Mouse (Mus musculus) liver, adult 2 months (tissue): ENCODE data around the gene Olfr1410. TPM values are rescaled to one million over a fixed set of nuclear protein-coding genes. Genes with fewer than 3 reads are reported as not detected.

Source experiments
- DNase-seq: peaks from one replicate; pipeline ENCODE4 v3.0.0-alpha.2; 2011; ENCODE audit warnings: low read depth, low spot score; ENCODE audit errors: extremely low read depth
- H3K27ac ChIP-seq: fragments of 200-500 bp; replicated peaks from 2 replicates; pipeline ENCODE4 v1.5.1; 2012; ENCODE audit warnings: low read depth, mild to moderate bottlenecking, control low read depth, inconsistent platforms, low read length; ENCODE audit not compliant: insufficient read depth
- H3K27me3 ChIP-seq: fragments of 200-500 bp; 2 replicates; pipeline ENCODE4 v1.6.1; 2012; ENCODE audit warnings: mild to moderate bottlenecking, moderate library complexity, low read length, inconsistent platforms; ENCODE audit not compliant: control insufficient read depth, insufficient read depth
- H3K36me3 ChIP-seq: fragments of 200-500 bp; 2 replicates; pipeline ENCODE4 v1.6.1; 2012; ENCODE audit warnings: low read length, inconsistent platforms; ENCODE audit not compliant: control insufficient read depth, insufficient read depth
- H3K4me1 ChIP-seq: fragments of 200-500 bp; 2 replicates; pipeline ENCODE4 v1.6.1; 2011; ENCODE audit warnings: low read length; ENCODE audit not compliant: control insufficient read depth, insufficient read depth
- H3K4me3 ChIP-seq: fragments of 200-500 bp; 2 replicates; pipeline ENCODE4 v1.5.1; 2011; ENCODE audit warnings: low read depth, mild to moderate bottlenecking, control low read depth, low read length, moderate library complexity; ENCODE audit not compliant: insufficient read depth
- H3K79me2 ChIP-seq: fragments of 200-500 bp; 2 replicates; pipeline ENCODE4 v1.6.1; 2012; ENCODE audit warnings: inconsistent platforms, mild to moderate bottlenecking, low read length, moderate library complexity; ENCODE audit not compliant: control insufficient read depth, insufficient read depth
- H3K9ac ChIP-seq: fragments of 200-500 bp; 2 replicates; pipeline ENCODE4 v1.6.1; 2012; ENCODE audit warnings: low read depth, mild to moderate bottlenecking, control low read depth, inconsistent platforms, low read length
- CTCF ChIP-seq: fragments of 200-500 bp; IDR thresholded peaks from 2 replicates; pipeline ENCODE4 v1.5.1; 2011; ENCODE audit warnings: low read depth, low read length, control low read depth
- POLR2A ChIP-seq: fragments of 200-500 bp; IDR thresholded peaks from 2 replicates; pipeline ENCODE4 v1.6.1; 2011; ENCODE audit warnings: low read length, control low read depth; ENCODE audit not compliant: insufficient read depth; ENCODE audit errors: extremely low read depth
- WGBS: fragments of 180-500 bp; shearing (Covaris S2); methylation state at CpG from one replicate; pipeline ENCODE4 v1.1.7; 2018; 5-methylcytosine and 5-hydroxymethylcytosine counted together
- polyA plus RNA-seq: library from polyadenylated mRNA; depleted of rRNA; stranded (reverse); fragments of >200 nt; gene quantifications from 2 replicates; pipeline ENCODE4 v1.2.3, GENCODE M21; 2012
- total RNA-seq: library from RNA; depleted of rRNA; stranded (reverse); fragments of >200 nt; gene quantifications from 2 replicates; pipeline ENCODE4 v1.2.3, GENCODE M21; 2014

Olfr1410 gene
- total and polyA plus RNA-seq, 2 experiments, result not detected

DNA sequence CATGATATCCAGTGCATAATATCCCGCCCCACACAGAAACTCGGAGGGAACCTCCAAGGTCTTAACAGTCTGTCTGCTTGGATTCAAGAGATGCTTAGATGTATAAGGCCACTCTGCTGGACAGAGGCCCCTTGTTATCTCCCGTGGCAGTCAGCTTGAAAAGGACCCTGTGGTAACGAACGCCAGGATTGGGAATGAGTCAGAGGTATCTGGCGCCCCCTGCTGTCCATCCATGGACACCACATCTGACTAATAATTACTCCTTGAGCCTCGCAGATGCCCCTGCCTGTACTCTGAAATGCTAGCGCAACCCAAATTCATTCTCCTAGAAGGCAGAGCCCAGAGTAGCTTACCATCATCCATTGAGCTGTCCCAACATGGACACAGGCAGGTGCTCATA is 42.2 kb downstream of the Olfr1410 start:
- Histone ChIP-seq H3K9ac (no peak overlapping the region), H3K27ac (no peak overlapping the region), H3K4me1 (peaks cover 3% of the 10 kb centered on the region; the same call in 1 of the 2 replicates), H3K79me2 (no peaks in the 10 kb centered on the region), H3K36me3 (no peaks in the 10 kb centered on the region), H3K4me3 (no peak overlapping the region), H3K27me3 (no peaks in the 10 kb centered on the region)
- DNase-seq, result peak; percentile 22
- WGBS, result 9% methylated on average over 8 of the region's 8 CpGs
- TF ChIP-seq POLR2A (no peak), CTCF (peak; percentile 85)

DNA sequence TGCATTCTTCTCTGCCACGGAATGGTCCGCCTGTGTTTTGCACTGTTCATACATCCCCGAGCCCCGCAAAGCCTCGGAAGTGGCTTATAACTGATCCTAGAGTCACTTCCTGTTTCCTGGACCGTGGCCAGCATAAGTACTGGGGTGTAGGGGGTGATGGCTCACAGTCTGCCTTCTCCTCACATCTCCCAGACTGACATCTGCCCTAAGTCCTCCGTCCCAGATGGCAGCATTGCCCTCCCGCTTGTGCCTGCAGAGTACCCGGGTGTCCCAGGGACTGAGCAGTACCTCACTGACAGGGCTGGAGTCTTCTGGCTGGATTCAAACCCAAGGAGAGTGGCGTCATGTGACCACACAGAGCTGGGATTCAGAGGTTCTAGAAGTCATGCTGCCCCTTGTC is 42.6 kb downstream of the Olfr1410 start:
- no peaks in the 10 kb centered on the region for H3K36me3 ChIP-seq
- peaks cover 3% of the 10 kb centered on the region; the same call in 1 of the 2 replicates for H3K4me1 ChIP-seq
- no peaks in the 10 kb centered on the region for H3K27me3 ChIP-seq
- H3K79me2 ChIP-seq, result no peaks in the 10 kb centered on the region
- no peak overlapping the region for H3K9ac ChIP-seq
- no peak overlapping the region for H3K27ac ChIP-seq
- H3K4me3 ChIP-seq, result no peak overlapping the region
- no peak for DNase-seq
- WGBS, result 37% methylated on average over 10 of the region's 10 CpGs
- TF ChIP-seq CTCF, result 0 out of 2 replicates have a peak, but pooled peaks have one; percentile 7
- TF ChIP-seq POLR2A, result no peak

DNA sequence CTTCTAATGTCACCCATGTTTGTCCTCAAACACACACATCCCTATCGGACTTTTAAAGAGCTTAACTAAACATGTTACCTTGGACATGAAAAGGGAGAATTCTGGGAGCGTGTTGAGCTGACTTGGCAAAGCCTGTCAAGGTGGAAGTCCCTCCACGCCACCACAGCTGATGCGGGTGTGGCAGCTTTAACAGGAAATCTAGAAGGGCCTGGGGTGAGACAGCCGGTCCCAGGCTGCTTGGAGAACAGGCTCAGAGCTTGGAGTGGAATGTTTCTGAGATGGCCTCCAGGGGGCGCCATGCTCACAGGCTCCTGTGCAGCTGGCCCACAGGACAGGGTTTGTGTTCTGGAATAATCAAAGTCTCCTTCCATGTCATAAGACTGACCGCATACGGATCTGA is 43.1 kb downstream of the Olfr1410 start, which contains the start of gene Otos:
Otos (minus strand) TSS at position 169 of the 400 bp plus-strand sequence.
- no peak within 1 kb of the TSS for H3K27ac ChIP-seq
- no peaks in the 10 kb centered on the region for H3K79me2 ChIP-seq
- H3K4me3 ChIP-seq, result no peak within 1 kb of the TSS
- no peak within 1 kb of the TSS for H3K9ac ChIP-seq
- H3K36me3 ChIP-seq, result no peaks in the 10 kb centered on the region
- no peaks in the 10 kb centered on the region for H3K27me3 ChIP-seq
- H3K4me1 ChIP-seq, result peaks cover 3% of the 10 kb centered on the region; the same call in 1 of the 2 replicates
- TF ChIP-seq CTCF, result peak; percentile 89
- no peak for TF ChIP-seq POLR2A
- WGBS, result 23% methylated on average over 8 of the region's 8 CpGs
- DNase-seq, result peak; percentile 37

DNA sequence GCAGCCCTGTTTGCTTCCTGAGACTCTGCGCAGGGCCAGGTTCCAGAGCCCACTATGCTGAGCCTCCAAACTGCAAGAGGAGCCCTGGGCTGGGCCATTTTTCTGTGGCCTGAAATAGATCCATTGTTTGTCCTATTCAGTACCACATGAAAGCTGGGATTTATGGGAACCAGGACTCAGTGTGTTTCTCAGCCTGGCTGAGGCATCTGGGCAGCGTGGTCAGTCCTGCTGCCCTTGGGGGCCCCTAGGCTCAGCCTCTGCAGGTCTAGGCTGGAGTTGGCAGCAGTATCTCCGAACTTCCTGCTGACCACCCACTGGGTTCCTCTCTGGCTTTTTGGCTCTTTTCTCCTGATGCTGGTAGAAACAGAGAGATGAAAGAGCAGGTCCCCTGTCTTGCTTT is 45.9 kb downstream of the Olfr1410 start:
- Histone ChIP-seq H3K27ac (no peak overlapping the region), H3K27me3 (no peaks in the 10 kb centered on the region), H3K4me3 (no peak overlapping the region), H3K79me2 (no peaks in the 10 kb centered on the region), H3K36me3 (no peaks in the 10 kb centered on the region), H3K4me1 (peaks cover 3% of the 10 kb centered on the region; the same call in 1 of the 2 replicates), H3K9ac (no peak overlapping the region)
- WGBS, result 78% methylated on average over 3 of the region's 3 CpGs
- TF ChIP-seq CTCF (no peak), POLR2A (no peak)
- DNase-seq, result no peak

DNA sequence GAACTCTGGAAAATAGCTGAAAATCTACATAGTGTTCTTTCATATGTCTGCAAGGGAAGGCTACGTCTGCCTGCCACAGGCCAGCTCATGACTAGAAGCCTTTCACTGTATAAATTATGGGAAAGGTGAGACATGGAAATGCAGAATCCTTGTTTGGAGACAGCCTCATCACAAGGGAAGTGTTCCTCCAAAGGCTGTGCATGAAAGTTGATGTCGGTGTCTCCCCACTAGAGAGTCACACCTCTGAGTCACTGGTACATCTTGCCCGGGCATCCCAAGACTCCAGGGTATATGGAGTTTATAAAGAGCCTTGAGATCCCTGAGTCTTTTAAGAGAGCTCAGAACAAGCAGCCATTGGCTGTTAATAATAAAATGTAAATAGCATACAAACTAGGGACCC is 47.6 kb downstream of the Olfr1410 start:
- Histone ChIP-seq H3K4me1 (no peaks in the 10 kb centered on the region), H3K4me3 (no peak overlapping the region), H3K27me3 (no peaks in the 10 kb centered on the region), H3K9ac (no peak overlapping the region), H3K27ac (no peak overlapping the region), H3K36me3 (no peaks in the 10 kb centered on the region), H3K79me2 (no peaks in the 10 kb centered on the region)
- WGBS, result 91% methylated on average over 3 of the region's 3 CpGs
- no peak for DNase-seq
- no peak for TF ChIP-seq CTCF
- no peak for TF ChIP-seq POLR2A

DNA sequence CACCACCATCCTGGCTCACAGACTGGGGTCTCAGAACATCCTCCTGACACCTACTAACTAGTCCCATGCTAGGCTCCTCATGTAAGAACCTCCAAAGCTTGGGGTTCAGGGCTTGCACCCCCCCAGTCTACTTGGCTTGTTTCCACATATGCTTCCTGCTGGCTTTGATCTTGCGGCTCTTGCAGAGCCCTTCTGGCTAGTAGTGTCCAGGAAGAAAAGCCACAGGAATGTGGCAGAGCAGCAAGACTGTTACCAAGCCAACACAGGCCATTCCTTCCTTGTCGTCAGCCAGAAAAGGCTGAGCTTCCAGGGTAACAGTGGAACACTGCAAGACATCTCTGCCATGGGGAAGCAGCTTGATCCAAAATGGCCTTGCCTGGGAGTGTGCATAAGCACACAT is 49.1 kb downstream of the Olfr1410 start:
- Histone ChIP-seq H3K27me3 (no peaks in the 10 kb centered on the region), H3K9ac (no peak overlapping the region), H3K36me3 (no peaks in the 10 kb centered on the region), H3K4me3 (no peak overlapping the region), H3K79me2 (no peaks in the 10 kb centered on the region), H3K4me1 (no peaks in the 10 kb centered on the region), H3K27ac (no peak overlapping the region)
- TF ChIP-seq CTCF, result no peak
- no peak for TF ChIP-seq POLR2A
- DNase-seq, result no peak
- WGBS, result 68% methylated on average over 2 of the region's 2 CpGs
